Mouse (Mus musculus) neural tube, embryonic 10.5 days (tissue): ENCODE results near the gene Ascc2.
"Not testable (repeated sequence)": the region's sequence is repeated elsewhere in the genome, so short reads cannot be mapped to it uniquely, and the experiment has no call there.

Experiments
- DNase-seq: peaks from one replicate; pipeline ENCODE4 v3.0.0-alpha.2; 2017; ENCODE audit warnings: low spot score; ENCODE audit errors: extremely low spot score

The Ascc2 gene

GRCm38 (mm10) chr11:4629861-4630280, 7.7 kb upstream of the Ascc2 start:
- no peak for DNase-seq

- DNase-seq = no peak
Observed at GRCm38 (mm10) chr11:4633420-4633819, 4.1 kb upstream of the Ascc2 start.

DNA sequence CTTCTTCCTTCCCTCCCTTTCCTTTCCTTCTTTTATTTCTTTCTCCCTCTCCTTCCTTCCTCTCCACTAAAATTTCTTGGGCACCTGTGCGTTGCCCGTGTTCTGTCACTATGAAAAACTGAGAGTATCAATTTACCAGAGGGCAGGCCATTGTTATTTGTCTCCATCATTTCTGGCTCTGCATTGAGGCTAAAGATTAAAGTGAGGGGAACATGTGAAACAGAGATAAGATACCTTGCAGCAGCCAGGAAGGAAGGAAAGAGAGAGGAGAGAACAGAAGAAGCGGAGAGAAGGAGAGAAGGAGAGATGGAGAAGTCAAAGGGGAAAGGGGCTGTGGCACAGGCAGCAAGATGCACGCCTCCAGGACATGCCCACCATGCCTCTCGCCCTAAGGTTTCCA, 3.2 kb upstream of the Ascc2 start:
- DNase-seq = no peak

DNA sequence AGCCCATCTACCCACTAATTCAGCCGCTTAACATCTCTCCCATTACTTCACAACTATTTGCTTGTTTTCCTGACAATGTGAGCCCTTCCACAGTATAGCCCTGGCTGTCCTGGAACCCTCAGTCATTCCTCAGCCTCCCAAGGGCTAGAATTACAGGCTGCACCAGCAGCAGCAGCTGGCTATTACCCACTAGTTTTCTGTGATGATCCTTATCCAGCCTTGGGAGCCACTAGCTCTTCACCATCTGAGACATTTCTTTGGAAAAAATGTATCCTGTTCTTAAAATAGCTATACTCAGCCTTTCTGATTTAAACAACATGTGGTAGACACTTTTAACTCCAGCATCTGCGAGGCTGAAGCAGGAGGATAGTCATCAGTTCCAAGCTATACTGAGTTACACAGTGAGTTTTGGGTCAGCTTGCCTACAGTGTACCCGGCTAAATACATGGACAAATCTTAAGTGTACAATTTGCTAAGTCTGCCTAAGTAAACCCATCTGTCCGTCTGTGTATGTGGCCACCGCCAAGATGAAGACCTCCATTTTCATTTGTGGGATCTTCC, 685 bp upstream of the Ascc2 start:
- DNase-seq = no peak

GRCm38 (mm10) chr11:4638261-4638660, 714 bp downstream of the Ascc2 start:
- no peak for DNase-seq

GRCm38 (mm10) chr11:4641185-4641584, 3.6 kb downstream of the Ascc2 start:
- DNase-seq = no peak

DNA sequence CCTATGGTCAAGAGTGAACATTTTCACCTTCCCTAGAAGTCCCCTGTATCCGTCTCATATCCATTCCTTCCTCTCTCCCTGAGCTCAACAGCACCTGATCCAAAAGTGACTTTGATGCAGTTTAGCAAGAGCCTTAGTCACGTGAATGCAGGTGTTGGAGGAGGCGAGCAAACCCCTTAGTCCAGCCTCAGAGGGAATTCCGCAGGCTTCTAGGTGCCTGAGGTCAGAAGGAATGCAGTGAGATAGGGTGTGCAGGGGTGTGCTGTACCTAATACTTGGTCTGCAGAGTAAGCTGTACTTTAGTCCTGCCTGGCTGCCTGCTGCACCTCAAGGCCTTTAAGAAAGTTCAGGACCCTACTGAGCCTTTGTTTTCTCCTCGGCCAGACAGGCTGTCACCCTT, 6.2 kb downstream of the Ascc2 start:
- no peak for DNase-seq

DNA sequence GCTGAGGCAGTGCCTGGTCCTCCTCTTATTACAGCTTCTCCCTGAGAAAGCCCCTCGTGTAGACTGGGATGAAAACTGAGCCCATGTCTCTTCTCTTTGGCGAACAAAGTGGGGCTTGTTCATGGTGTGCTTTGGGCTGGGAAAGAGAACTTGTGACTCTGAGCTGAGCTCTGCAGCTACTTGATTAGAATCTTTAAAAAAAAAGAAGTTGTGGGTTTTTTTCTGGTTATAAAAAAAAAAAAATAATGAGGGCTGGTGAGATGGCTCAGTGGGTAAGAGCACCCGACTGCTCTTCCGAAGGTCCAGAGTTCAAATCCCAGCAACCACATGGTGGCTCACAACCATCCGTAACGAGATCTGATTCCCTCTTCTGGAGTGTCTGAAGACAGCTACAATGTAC, 7.6 kb downstream of the Ascc2 start:
- DNase-seq = not testable (repeated sequence)

DNA sequence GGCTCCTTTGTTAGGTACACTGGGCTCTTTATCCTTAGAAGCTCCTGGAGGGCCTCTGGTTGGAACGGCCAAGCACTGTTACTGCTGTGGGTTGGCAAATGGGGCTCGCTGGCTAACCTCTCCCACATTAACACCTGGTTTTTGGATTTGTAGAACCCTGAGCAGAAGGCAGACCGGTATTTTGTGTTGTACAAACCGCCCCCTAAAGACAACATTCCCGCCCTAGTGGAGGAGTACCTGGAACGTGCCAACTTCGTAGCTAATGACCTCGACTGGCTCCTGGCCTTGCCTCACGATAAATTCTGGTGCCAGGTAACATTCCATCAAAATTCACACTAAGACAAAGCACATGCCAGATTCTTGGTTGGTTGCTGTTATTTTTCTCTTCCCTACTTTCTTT, 8.9 kb downstream of the Ascc2 start:
- DNase-seq = no peak

DNA sequence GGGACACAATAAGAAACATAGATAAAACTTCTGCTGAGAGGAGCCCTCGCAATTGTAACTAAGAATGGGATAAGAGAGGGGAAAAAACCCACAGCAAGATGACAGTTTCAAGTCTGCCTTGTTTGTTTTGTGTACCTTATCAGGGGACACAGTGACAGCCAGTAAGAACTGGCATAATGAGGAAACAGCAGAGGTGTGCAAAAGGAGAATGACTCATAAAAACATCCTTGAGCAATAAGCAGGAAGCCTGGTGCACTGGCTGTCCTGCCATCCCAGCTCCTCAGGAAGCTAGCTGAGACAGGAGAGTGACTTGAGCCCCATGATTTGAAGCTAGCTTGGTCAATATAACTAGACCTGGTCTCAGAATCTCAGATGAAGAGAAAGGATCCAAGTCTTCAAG, 22.3 kb downstream of the Ascc2 start:
- DNase-seq = no peak

DNA sequence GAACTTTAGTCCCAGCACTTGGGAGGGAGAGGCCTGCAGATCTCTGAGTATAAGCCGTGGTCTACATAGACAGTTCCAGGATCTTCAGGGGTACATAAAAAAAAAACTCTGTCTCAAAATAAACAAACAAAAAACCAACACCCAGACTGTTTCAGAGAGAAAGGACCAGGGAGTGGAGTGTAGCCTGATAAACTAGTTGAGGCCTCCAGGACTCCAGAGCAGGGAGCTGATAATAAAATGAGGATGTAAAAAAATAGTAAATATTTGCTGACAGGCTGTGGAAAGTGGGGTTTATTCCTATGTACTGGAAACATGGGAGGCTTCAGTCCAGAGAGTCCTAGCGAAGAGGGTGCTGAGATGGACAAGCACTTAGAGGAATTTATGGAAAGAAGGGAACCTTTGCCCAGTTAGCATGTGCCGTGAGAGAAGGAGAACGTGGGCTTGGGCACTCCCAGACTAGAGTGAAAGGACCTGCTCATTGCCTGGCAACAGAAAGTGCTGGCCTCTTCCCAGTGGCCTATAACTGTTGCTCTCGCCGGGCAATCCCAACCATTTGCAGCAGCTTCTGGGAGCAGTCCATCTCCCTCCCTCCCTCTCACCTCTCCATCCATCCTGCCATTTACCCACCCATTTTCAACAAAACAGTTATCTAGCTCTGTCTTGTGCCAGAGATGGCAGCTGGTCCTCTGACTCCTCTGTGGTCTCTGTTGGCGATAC, 22.9 kb downstream of the Ascc2 start:
- DNase-seq = no peak

DNA sequence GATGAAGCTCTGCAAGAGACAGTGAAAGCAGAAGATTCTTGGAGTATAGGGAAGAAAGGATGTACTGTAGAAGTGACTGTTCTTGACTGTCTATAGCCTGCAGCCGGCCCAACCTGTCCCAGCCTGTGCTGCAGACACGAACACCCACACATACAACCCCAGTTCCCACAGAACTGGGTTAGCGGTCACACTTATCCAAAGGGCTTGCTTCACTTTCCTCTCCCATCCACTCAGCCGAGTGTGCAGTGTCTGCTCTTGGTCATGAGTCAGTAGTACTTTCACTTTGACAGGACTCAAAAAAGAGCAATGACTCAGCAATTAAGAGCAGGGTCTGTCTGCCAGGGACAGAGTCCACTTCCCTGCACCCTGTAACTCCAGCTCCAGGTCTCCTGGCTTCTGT, 23.8 kb downstream of the Ascc2 start:
- DNase-seq = no peak

- no peak for DNase-seq
Observed at GRCm38 (mm10) chr11:4661871-4662495, 24.4 kb downstream of the Ascc2 start.

GRCm38 (mm10) chr11:4662496-4662878, 24.9 kb downstream of the Ascc2 start:
- DNase-seq = no peak

- DNase-seq = no peak
Observed at GRCm38 (mm10) chr11:4671736-4672135, 34.2 kb downstream of the Ascc2 start.

DNA sequence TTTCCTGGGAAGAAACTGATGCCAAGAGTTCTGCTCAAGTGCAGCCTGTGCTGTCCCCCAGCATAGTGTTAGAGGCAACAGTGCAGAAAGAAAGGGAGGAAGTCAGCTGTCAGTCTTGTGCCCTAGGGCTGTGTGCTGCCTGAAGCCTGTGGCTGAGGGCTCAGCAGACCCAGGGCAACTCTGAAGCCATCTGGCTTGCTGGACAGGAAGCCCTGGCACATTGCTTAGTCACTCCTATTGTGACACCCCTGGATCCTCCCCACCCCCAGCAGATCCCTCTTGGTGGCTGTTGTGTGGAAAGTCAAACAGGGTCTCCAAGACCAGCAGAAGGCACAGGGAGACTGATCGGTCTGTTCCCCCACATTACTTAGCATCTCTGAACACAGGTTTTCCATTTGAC, 37.0 kb downstream of the Ascc2 start:
- DNase-seq = no peak

DNA sequence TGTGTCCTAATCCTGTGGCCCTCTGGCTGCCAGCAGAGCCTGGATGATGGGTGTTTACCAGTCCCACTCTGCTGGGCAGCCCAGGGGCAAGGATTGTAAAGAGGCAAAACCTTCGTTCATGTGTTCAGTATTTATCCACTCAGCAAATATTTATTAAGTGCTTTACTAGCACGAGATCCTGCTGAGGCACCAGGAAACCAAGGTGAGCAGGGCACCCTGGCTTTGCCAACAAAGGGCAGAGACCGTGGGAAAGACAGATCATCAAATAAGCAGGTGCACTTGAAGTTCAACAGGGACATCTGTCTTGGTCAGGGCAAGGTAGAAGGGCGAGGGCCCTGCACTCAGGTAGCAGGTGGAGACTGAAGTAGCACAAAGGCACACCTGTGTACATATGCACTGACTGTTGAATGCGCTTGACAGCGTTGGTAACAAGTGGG, 37.6 kb downstream of the Ascc2 start:
- DNase-seq = no peak

DNA sequence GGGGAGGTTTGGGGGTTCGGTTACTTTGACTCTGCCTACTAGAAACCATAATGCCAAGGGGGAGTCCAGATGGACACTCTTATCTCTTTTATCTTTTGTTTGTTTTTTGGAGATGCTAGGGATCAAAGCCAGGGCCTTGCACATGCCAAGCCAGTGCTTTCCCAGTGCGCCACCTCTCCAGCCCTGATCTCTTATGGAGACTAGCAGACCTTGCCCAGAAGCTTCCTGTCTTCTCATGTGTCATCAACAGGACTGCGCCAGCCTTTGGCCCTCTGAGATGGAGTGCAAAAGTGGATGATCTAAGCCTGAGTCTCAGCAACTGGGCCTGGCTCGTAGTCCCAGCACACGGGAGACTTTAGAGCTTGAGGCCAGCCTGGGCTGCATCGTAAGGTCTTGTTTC, 38.1 kb downstream of the Ascc2 start:
- no peak for DNase-seq

DNA sequence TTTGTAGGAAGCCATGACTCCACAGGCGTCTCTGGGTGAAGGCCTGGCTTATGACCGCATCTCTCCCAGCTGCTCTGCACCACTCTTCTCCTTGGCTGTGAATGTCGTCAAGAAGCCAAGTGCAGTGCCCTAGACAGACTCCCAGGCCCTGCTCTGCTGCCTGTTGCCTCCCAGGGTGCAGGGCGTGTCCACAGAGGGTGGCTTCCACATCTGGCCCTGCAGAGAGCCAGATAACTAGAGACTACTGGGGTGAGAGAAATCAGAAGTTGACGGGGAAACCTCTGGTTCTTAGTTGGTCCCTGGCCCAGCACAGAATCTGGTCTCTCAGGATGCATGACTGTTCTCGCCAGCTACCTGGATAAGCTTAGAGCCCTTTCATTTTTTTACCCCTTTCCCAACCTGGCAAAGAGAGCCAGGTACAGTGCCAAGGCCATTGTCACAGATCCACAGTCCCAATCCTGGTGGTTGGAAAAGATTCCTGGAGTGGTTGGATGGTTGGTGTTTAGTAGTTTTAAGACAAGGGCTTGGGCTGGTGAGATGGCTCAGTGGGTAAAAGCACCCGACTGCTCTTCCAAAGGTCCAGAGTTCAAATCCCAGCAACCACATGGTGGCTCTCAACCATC, 39.8 kb downstream of the Ascc2 start:
- no peak for DNase-seq

- peak; percentile 17 for DNase-seq
Observed at GRCm38 (mm10) chr11:4678700-4679440, 41.3 kb downstream of the Ascc2 start.

DNA sequence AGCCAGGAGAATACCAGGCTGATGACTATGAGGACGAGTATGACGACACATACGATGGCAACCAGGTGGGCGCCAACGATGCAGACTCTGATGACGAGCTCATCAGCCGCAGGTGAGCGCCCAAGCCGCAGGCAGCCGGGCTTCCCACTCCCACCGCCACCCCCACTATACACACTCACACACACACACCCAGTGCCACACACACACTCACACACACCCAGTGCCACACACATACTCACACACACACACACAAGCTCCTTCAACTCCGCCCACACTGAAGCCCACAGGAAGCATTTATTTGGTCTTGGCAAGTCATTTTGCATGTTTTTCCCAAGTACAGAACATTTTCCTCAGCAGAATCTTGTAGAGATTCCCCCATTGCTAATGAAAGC, 41.9 kb downstream of the Ascc2 start:
- DNase-seq = no peak

DNA sequence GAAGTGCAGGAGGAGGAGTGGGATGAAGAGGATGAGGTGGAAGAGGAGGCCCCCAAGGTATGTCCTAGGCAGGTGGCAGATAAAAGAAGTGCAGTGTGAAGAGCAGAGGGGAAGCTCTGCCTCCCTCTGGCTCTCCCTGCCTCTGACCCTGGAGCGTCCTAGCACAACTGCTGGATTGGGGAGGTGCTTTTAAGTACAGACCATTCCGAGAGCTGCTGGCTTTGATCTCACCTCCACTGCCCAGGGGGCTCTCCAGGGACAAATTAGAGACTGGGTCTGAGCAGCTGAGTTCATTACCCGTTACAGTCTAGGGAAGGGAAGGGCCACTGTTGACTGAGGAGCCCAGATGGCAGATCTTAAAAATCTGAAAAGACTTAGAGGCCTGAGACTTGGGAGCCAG, 42.6 kb downstream of the Ascc2 start:
- DNase-seq = no peak
